In the genomic region with DNA sequence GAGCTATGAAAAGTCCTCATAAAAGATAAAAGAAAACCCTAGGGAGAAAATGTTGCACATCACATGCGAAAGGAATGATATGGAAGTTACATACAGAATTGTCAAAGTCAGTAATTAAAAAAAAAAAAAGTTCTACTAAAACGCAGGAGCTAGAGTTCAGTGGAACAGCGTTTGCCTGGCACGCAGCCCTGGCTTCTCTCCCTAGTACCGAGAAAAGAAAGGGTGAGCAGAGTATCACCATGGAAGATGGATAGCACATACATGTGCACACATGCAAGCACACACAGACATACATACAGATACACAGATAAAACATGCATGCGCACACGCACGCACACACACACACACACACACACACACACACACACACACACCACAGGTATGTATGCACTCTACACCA, we compare ENCODE assay signal across 24 mouse cellular contexts.
"Had no signal": no experiment of that assay in that cellular context is flagged by ENCODE, and none has a peak within 500 bp of the region (broad histone marks: within the 10 kb centered on the region; RNA-seq: fewer than 3 reads in every experiment).

No protein-coding gene starts in this region.

- H3K4me3 ChIP-seq: limb, embryonic 13.5 days; liver, embryonic 12.5 days; liver, embryonic 15.5 days; lung, embryonic 15.5 days; megakaryocyte, embryonic 14.5 days; midbrain, embryonic 10.5 days; midbrain, embryonic 13.5 days; myocyte; neural tube, embryonic 13.5 days; stomach, embryonic 15.5 days had no signal

- H3K4me1 ChIP-seq: limb, embryonic 13.5 days; liver, embryonic 12.5 days; liver, embryonic 15.5 days; lung, embryonic 15.5 days; megakaryocyte, embryonic 14.5 days; midbrain, embryonic 10.5 days; midbrain, embryonic 13.5 days; neural tube, embryonic 13.5 days; stomach, embryonic 15.5 days had no signal

- H3K4me2 ChIP-seq: limb, embryonic 13.5 days; liver, embryonic 12.5 days; liver, embryonic 15.5 days; lung, embryonic 15.5 days; midbrain, embryonic 13.5 days; neural tube, embryonic 13.5 days; stomach, embryonic 15.5 days had no signal

- H3K27me3 ChIP-seq: limb, embryonic 13.5 days; liver, embryonic 12.5 days; liver, embryonic 15.5 days; lung, embryonic 15.5 days; megakaryocyte, embryonic 14.5 days; midbrain, embryonic 13.5 days; neural tube, embryonic 13.5 days; stomach, embryonic 15.5 days had no signal

- H3K9ac ChIP-seq: limb, embryonic 13.5 days; liver, embryonic 12.5 days; liver, embryonic 15.5 days; lung, embryonic 15.5 days; midbrain, embryonic 13.5 days; neural tube, embryonic 13.5 days; stomach, embryonic 15.5 days had no signal

- H3K36me3 ChIP-seq: limb, embryonic 13.5 days; liver, embryonic 12.5 days; liver, embryonic 15.5 days; lung, embryonic 15.5 days; midbrain, embryonic 10.5 days; midbrain, embryonic 13.5 days; neural tube, embryonic 13.5 days; stomach, embryonic 15.5 days had no signal

- H3K9me3 ChIP-seq: limb, embryonic 13.5 days; liver, embryonic 12.5 days; liver, embryonic 15.5 days; lung, embryonic 15.5 days; midbrain, embryonic 10.5 days; neural tube, embryonic 13.5 days; stomach, embryonic 15.5 days had no signal

- H3K27ac ChIP-seq: limb, embryonic 13.5 days; liver, embryonic 12.5 days; liver, embryonic 15.5 days; lung, embryonic 15.5 days; midbrain, embryonic 10.5 days; midbrain, embryonic 13.5 days; neural tube, embryonic 13.5 days; stomach, embryonic 15.5 days had no signal

- DNase-seq: kidney, adult 9 months; kidney, postnatal 14 days; kidney, postnatal 4 days; left cerebral cortex, postnatal 4 days; liver; lung, adult 18-20 months; lung, postnatal 10 days; lung, postnatal 36 days; retina, postnatal 1 day; right cerebral cortex, postnatal 4 days; spleen, adult 18-20 months; thymus, adult 18-20 months; thymus, postnatal 36 days had no signal

- ATAC-seq: liver, embryonic 12.5 days; midbrain, embryonic 13.5 days; midbrain, embryonic 16.5 days had no signal
